Mouse (Mus musculus) liver, embryonic 11.5 days (tissue): Measurements from ENCODE around the gene Syne4. TPM values are rescaled to one million over a fixed set of nuclear protein-coding genes. Genes with fewer than 3 reads are reported as not detected.

Experiments
- ATAC-seq: fragments of 200-750 bp; cut with Nextera tagmentation; replicated peaks from 2 replicates; pipeline ENCODE4 v1.8.0; 2017; ENCODE audit warnings: moderate number of reproducible peaks, mild to moderate bottlenecking, moderate TSS enrichment, moderate library complexity; ENCODE audit not compliant: low FRiP score
- DNase-seq: peaks from one replicate; pipeline ENCODE4 v3.0.0-alpha.2; 2017; ENCODE audit warnings: low spot score
- H3K27ac ChIP-seq: fragments of 300-500 bp; sonication (generic); 2 replicates; pipeline ENCODE4 v1.5.1; 2014; ENCODE audit warnings: mild to moderate bottlenecking, low read depth, low read length, control low read depth
- H3K27me3 ChIP-seq: fragments of 300-500 bp; sonication (generic); replicated peaks from 2 replicates; pipeline ENCODE4 v1.6.1; 2014; ENCODE audit warnings: low read length, mixed read lengths; ENCODE audit not compliant: control insufficient read depth, insufficient read depth
- H3K36me3 ChIP-seq: fragments of 300-500 bp; sonication (generic); 2 replicates; pipeline ENCODE4 v1.6.1; 2014; ENCODE audit warnings: mild to moderate bottlenecking, low read length, moderate library complexity, mixed read lengths; ENCODE audit not compliant: control insufficient read depth, insufficient read depth
- H3K4me1 ChIP-seq: fragments of 300-500 bp; sonication (generic); replicated peaks from 2 replicates; pipeline ENCODE4 v1.6.1; 2014; ENCODE audit warnings: low read length, mixed read lengths; ENCODE audit not compliant: control insufficient read depth, insufficient read depth
- H3K4me2 ChIP-seq: fragments of 300-500 bp; sonication (generic); 2 replicates; pipeline ENCODE4 v1.6.1; 2014; ENCODE audit warnings: mild to moderate bottlenecking, control low read depth, moderate library complexity
- H3K4me3 ChIP-seq: fragments of 300-500 bp; sonication (generic); 2 replicates; pipeline ENCODE4 v1.5.1; 2014; ENCODE audit warnings: low read depth, low read length, control low read depth
- H3K9ac ChIP-seq: fragments of 300-500 bp; sonication (generic); 2 replicates; pipeline ENCODE4 v1.6.1; 2014; ENCODE audit warnings: low read depth, low read length, control low read depth
- H3K9me3 ChIP-seq: fragments of 300-500 bp; sonication (generic); 2 replicates; pipeline ENCODE4 v1.6.1; 2016; ENCODE audit warnings: low read length, inconsistent platforms, mixed read lengths; ENCODE audit not compliant: control insufficient read depth
- WGBS: fragments of 180-500 bp; shearing (Covaris S2); extraction: QIAGEN DNeasy Blood & Tissue Kit; methylation state at CpG from one replicate; pipeline ENCODE4 v1.1.7; 2014; 5-methylcytosine and 5-hydroxymethylcytosine counted together
- polyA plus RNA-seq: library from polyadenylated mRNA; unstranded; fragments of >200 nt; fragmentation: Nextera tagmentation; extraction: Ambion mirVana; gene quantifications from 2 replicates; pipeline ENCODE4 v1.2.1, GENCODE M21; 2014

Gene Syne4
- polyA plus RNA-seq, 1 experiment from 2014 or later: 28.9 TPM

DNA sequence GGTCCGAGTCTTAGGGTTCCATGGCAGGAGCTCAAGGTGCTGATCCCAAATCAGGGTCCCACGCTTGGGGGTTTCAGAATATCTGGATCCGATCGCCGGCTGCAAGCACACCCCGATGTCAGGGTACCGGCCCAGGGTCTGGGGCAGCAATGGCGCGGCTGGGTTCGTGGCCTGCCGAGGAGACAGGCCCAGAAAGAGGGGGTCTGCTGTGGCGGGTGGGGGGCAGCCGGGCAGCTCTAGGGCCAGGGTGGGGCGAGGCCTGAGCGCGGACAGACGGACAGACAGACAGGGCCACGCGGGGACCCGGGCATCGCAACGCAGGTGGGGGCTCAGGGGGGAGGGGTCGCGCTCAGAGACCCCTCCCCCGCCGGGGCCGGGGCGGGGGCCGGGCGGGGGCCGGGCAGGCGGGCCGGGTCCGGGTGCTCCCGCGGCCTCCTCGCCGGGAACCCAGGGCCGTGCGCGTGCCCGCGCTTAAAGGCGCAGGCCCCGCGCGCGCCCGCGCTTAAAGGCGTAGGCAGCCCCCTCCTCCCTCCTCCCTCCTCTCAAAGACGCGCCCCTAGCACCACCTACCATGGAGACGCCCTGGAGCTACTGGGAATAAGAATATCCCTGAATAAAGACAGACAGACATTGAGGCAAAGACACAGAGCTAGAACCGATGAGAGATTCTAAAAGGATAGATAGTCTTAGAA, 48.2 kb downstream of the Syne4 start, which contains the start of gene Lrfn3:
Gene Lrfn3, minus strand, starts transcription at position 121 of the 692 bp plus-strand sequence.
- WGBS: 2% methylated on average over 45 of the region's 55 CpGs
- peaks cover 39% of the 10 kb centered on the region for H3K27me3 ChIP-seq
- DNase-seq: no peak
- ATAC-seq: no peak; the same call in 1 of the 2 replicates
- H3K4me1 ChIP-seq: no peaks in the 10 kb centered on the region
- H3K9ac ChIP-seq: peak within 1 kb of the TSS; percentile 64
- H3K36me3 ChIP-seq: no peaks in the 10 kb centered on the region
- H3K4me2 ChIP-seq: peak within 1 kb of the TSS; percentile 70
- H3K4me3 ChIP-seq: peak within 1 kb of the TSS; percentile 60
- no peaks in the 10 kb centered on the region for H3K9me3 ChIP-seq
- no peak within 1 kb of the TSS; the same call in 1 of the 2 replicates for H3K27ac ChIP-seq

- Histone ChIP-seq H3K9ac (no peak overlapping the region), H3K4me3 (peak overlapping the region; percentile 60)
Observed at GRCm38 (mm10) chr7:30363344-30363738, 48.7 kb downstream of the Syne4 start.

GRCm38 (mm10) chr7:30367466-30367865, 52.9 kb downstream of the Syne4 start:
- Histone ChIP-seq H3K27me3 (peaks cover 18% of the 10 kb centered on the region), H3K27ac (no peak overlapping the region), H3K4me1 (no peaks in the 10 kb centered on the region), H3K9me3 (no peaks in the 10 kb centered on the region), H3K4me3 (no peak overlapping the region), H3K9ac (no peak overlapping the region), H3K36me3 (no peaks in the 10 kb centered on the region), H3K4me2 (no peak overlapping the region)
- DNase-seq (no peak), ATAC-seq (no peak)
- 62% methylated on average over 2 of the region's 2 CpGs for WGBS

More at GRCm38 (mm10) chr7:30363344-30363738, 48.7 kb downstream of the Syne4 start:
- H3K27ac ChIP-seq: no peak overlapping the region
- DNase-seq (no peak), ATAC-seq (no peak)
- H3K9me3 ChIP-seq: no peaks in the 10 kb centered on the region
- H3K4me1 ChIP-seq: no peaks in the 10 kb centered on the region
- peaks cover 39% of the 10 kb centered on the region for H3K27me3 ChIP-seq
- peak overlapping the region; percentile 70 for H3K4me2 ChIP-seq
- WGBS: 55% methylated on average over 6 of the region's 6 CpGs
- H3K36me3 ChIP-seq: no peaks in the 10 kb centered on the region

Other genes starting within 250 kb of the Syne4 start
- 3.9 and 4.1 TPM in 2 replicates for gene Zfp82, start 241.9 kb upstream of the Syne4 start, polyA plus RNA-seq
- gene Gm26920, start 224.4 kb upstream of the Syne4 start, polyA plus RNA-seq: 0.32 and 0.43 TPM in 2 replicates
- 7.6 and 7.7 TPM in 2 replicates for gene Zfp566, start 224.3 kb upstream of the Syne4 start, polyA plus RNA-seq
- gene Zfp260, start 220.0 kb upstream of the Syne4 start, polyA plus RNA-seq: 48.6 and 54.6 TPM in 2 replicates
- gene Zfp382, start 192.9 kb upstream of the Syne4 start, polyA plus RNA-seq: 2.8 and 2.9 TPM in 2 replicates
- 7.5 and 8.8 TPM in 2 replicates for gene Zfp146, start 145.1 kb upstream of the Syne4 start, polyA plus RNA-seq
- gene Cox7a1, start 130.7 kb upstream of the Syne4 start, polyA plus RNA-seq: 4.7 and 5.1 TPM in 2 replicates
- 45.1 and 54.9 TPM in 2 replicates for gene Capns1, start 116.0 kb upstream of the Syne4 start, polyA plus RNA-seq
- gene Polr2i, start 82.9 kb upstream of the Syne4 start, polyA plus RNA-seq: 109 and 129 TPM in 2 replicates
- 124 and 126 TPM in 2 replicates for gene Tbcb, start 82.5 kb upstream of the Syne4 start, polyA plus RNA-seq
- not detected in 2 replicates for gene Ovol3, start 79.1 kb upstream of the Syne4 start, polyA plus RNA-seq
- not detected in 2 replicates for gene Thap8, start 34.7 kb upstream of the Syne4 start, polyA plus RNA-seq
- 15.3 and 16.0 TPM in 2 replicates for gene Wdr62, start 34.4 kb upstream of the Syne4 start, polyA plus RNA-seq
- 16.3 and 17.6 TPM in 2 replicates for gene Clip3, start 23.1 kb upstream of the Syne4 start, polyA plus RNA-seq
- gene Alkbh6, start 6.1 kb upstream of the Syne4 start, polyA plus RNA-seq: 38.7 and 43.4 TPM in 2 replicates
- gene E130208F15Rik, start 6.9 kb downstream of the Syne4 start, polyA plus RNA-seq: not detected in 2 replicates
- 13.5 and 14.6 TPM in 2 replicates for gene Sdhaf1, start 9.1 kb downstream of the Syne4 start, polyA plus RNA-seq
- 3.5 TPM in 2 replicates for gene Lrfn3, start 48.0 kb downstream of the Syne4 start, polyA plus RNA-seq
- gene Tyrobp, start 99.0 kb downstream of the Syne4 start, polyA plus RNA-seq: 60.6 and 61.9 TPM in 2 replicates
- 2.2 and 2.9 TPM in 2 replicates for gene Hcst, start 105.0 kb downstream of the Syne4 start, polyA plus RNA-seq
- 1.8 and 3.6 TPM in 2 replicates for gene Nfkbid, start 106.9 kb downstream of the Syne4 start, polyA plus RNA-seq
- gene Aplp1, start 130.7 kb downstream of the Syne4 start, polyA plus RNA-seq: 18.4 and 19.1 TPM in 2 replicates
- 0.22 and 0.95 TPM in 2 replicates for gene Kirrel2, start 142.9 kb downstream of the Syne4 start, polyA plus RNA-seq
- gene Nphs1, start 143.5 kb downstream of the Syne4 start, polyA plus RNA-seq: 0.26 and 0.27 TPM in 2 replicates
- gene Prodh2, start 178.8 kb downstream of the Syne4 start, polyA plus RNA-seq: 19.0 and 19.5 TPM in 2 replicates
- gene Arhgap33, start 220.3 kb downstream of the Syne4 start, polyA plus RNA-seq: 7.1 and 7.5 TPM in 2 replicates
- 3.9 and 5.4 TPM in 2 replicates for gene Hspb6, start 237.4 kb downstream of the Syne4 start, polyA plus RNA-seq
- 10.7 and 13.0 TPM in 2 replicates for gene Proser3, start 237.5 kb downstream of the Syne4 start, polyA plus RNA-seq
- 38.7 and 41.0 TPM in 2 replicates for gene Lin37, start 245.0 kb downstream of the Syne4 start, polyA plus RNA-seq
- gene U2af1l4, start 248.5 kb downstream of the Syne4 start, polyA plus RNA-seq: 71.0 and 73.1 TPM in 2 replicates
- gene Gm49396, start 248.5 kb downstream of the Syne4 start, polyA plus RNA-seq: 6.8 and 8.0 TPM in 2 replicates
- 85.2 and 102 TPM in 2 replicates for gene Psenen, start 248.8 kb downstream of the Syne4 start, polyA plus RNA-seq